Mouse (Mus musculus): ENCODE measurements around the gene Plk5. TPM values are rescaled to one million over a fixed set of nuclear protein-coding genes. Genes with fewer than 3 reads are reported as not detected.

The Plk5 gene
- total and polyA plus RNA-seq, 2 experiments from 2014 or later = 12.5 to 17.5 TPM

GRCm38 (mm10) chr10:80315315-80315714 lies 40.9 kb upstream of the Plk5 start:
- TF ChIP-seq CTCF (IDR thresholded peaks at IDR 0.05) = no peak
- Histone ChIP-seq H3K27ac (ENCODE audit: low read depth, low read length) (no peak overlapping the region), H3K9me3 (ENCODE audit: low read length) (no peaks in the 10 kb centered on the region), H3K4me2 (ENCODE audit: low read depth, low read length, poor library complexity, severe bottlenecking) (no peak overlapping the region), H3K27me3 (ENCODE audit: insufficient read depth, low read length) (no peaks in the 10 kb centered on the region), H3K36me3 (ENCODE audit: insufficient read depth, low read length) (peaks cover 72% of the 10 kb centered on the region), H3K4me1 (ENCODE audit: insufficient read depth, low read length) (peaks cover 3% of the 10 kb centered on the region), H3K4me3 (ENCODE audit: low read depth, low read length) (no peak overlapping the region), H3K9ac (replicated peaks; ENCODE audit: low read length, poor library complexity, severe bottlenecking) (no peak overlapping the region)
- no peak for DNase-seq (ENCODE audit: low spot score)
- WGBS = 56% methylated on average over 27 of the region's 27 CpGs
- no peak for ATAC-seq (ENCODE audit: low FRiP score)

GRCm38 (mm10) chr10:80316359-80316781 lies 39.9 kb upstream of the Plk5 start:
- WGBS = 41% methylated on average over 11 of the region's 11 CpGs
- ATAC-seq (ENCODE audit: low FRiP score) = no peak

GRCm38 (mm10) chr10:80317011-80317410 lies 39.2 kb upstream of the Plk5 start:
- ATAC-seq (ENCODE audit: low FRiP score) = no peak
- Histone ChIP-seq H3K9me3 (ENCODE audit: low read length) (no peaks in the 10 kb centered on the region), H3K4me1 (ENCODE audit: insufficient read depth, low read length) (peaks cover 3% of the 10 kb centered on the region), H3K27me3 (ENCODE audit: insufficient read depth, low read length) (no peaks in the 10 kb centered on the region), H3K4me3 (ENCODE audit: low read depth, low read length) (no peak overlapping the region), H3K27ac (ENCODE audit: low read depth, low read length) (0 out of 2 replicates have a peak overlapping the region, but pooled peaks have one; percentile 12), H3K4me2 (ENCODE audit: low read depth, low read length, poor library complexity, severe bottlenecking) (no peak overlapping the region), H3K9ac (replicated peaks; ENCODE audit: low read length, poor library complexity, severe bottlenecking) (no peak overlapping the region), H3K36me3 (ENCODE audit: insufficient read depth, low read length) (peaks cover 55% of the 10 kb centered on the region)
- no peak for TF ChIP-seq CTCF (IDR thresholded peaks at IDR 0.05)
- WGBS = 59% methylated on average over 10 of the region's 10 CpGs
- no peak for DNase-seq (ENCODE audit: low spot score)

More at GRCm38 (mm10) chr10:80316359-80316781, 39.9 kb upstream of the Plk5 start:
- Histone ChIP-seq H3K4me3 (ENCODE audit: low read depth, low read length) (no peak overlapping the region), H3K9ac (replicated peaks; ENCODE audit: low read length, poor library complexity, severe bottlenecking) (no peak overlapping the region), H3K27ac (ENCODE audit: low read depth, low read length) (no peak overlapping the region), H3K9me3 (ENCODE audit: low read length) (no peaks in the 10 kb centered on the region), H3K4me1 (ENCODE audit: insufficient read depth, low read length) (peaks cover 3% of the 10 kb centered on the region), H3K36me3 (ENCODE audit: insufficient read depth, low read length) (peaks cover 62% of the 10 kb centered on the region), H3K27me3 (ENCODE audit: insufficient read depth, low read length) (no peaks in the 10 kb centered on the region), H3K4me2 (ENCODE audit: low read depth, low read length, poor library complexity, severe bottlenecking) (no peak overlapping the region)
- no peak for DNase-seq (ENCODE audit: low spot score)
- TF ChIP-seq CTCF (IDR thresholded peaks at IDR 0.05) = no peak

- DNase-seq (ENCODE audit: low spot score) = peak; percentile 93
- under 1% methylated on average over 34 of the region's 34 CpGs for WGBS
These were observed 35.9 kb upstream of the Plk5 start, which contains the start of gene 2310011J03Rik for GRCm38 (mm10) chr10:80320340-80320760. Gene 2310011J03Rik (minus strand): TSS chr10:80320537.

GRCm38 (mm10) chr10:80321014-80321669 lies 35.1 kb upstream of the Plk5 start:
- 74% methylated on average over 6 of the region's 6 CpGs for WGBS
- no peaks in the 10 kb centered on the region for H3K27me3 ChIP-seq (ENCODE audit: insufficient read depth, low read length)
- H3K4me3 ChIP-seq (ENCODE audit: low read depth, low read length) = no peak overlapping the region
- H3K4me1 ChIP-seq (ENCODE audit: insufficient read depth, low read length) = peaks cover 7% of the 10 kb centered on the region
- DNase-seq (ENCODE audit: low spot score) = no peak
- no peak overlapping the region for H3K9ac ChIP-seq (replicated peaks; ENCODE audit: low read length, poor library complexity, severe bottlenecking)
- no peak overlapping the region for H3K4me2 ChIP-seq (ENCODE audit: low read depth, low read length, poor library complexity, severe bottlenecking)
- peaks cover 20% of the 10 kb centered on the region for H3K36me3 ChIP-seq (ENCODE audit: insufficient read depth, low read length)
- H3K27ac ChIP-seq (ENCODE audit: low read depth, low read length) = no peak overlapping the region
- no peak for ATAC-seq (ENCODE audit: low FRiP score)
- no peak for TF ChIP-seq CTCF (IDR thresholded peaks at IDR 0.05)
- H3K9me3 ChIP-seq (ENCODE audit: low read length) = no peaks in the 10 kb centered on the region

More at GRCm38 (mm10) chr10:80320340-80320760, 35.9 kb upstream of the Plk5 start, which contains the start of gene 2310011J03Rik:
- peak within 1 kb of the TSS; percentile 75 for H3K9ac ChIP-seq (replicated peaks; ENCODE audit: low read length, poor library complexity, severe bottlenecking)
- H3K27ac ChIP-seq (ENCODE audit: low read depth, low read length) = peak within 1 kb of the TSS; percentile 62
- peaks cover 23% of the 10 kb centered on the region for H3K36me3 ChIP-seq (ENCODE audit: insufficient read depth, low read length)
- peak; percentile 44 for ATAC-seq (ENCODE audit: low FRiP score)
- no peak for TF ChIP-seq CTCF (IDR thresholded peaks at IDR 0.05)
- H3K27me3 ChIP-seq (ENCODE audit: insufficient read depth, low read length) = no peaks in the 10 kb centered on the region
- H3K9me3 ChIP-seq (ENCODE audit: low read length) = no peaks in the 10 kb centered on the region
- peak within 1 kb of the TSS; percentile 55 for H3K4me3 ChIP-seq (ENCODE audit: low read depth, low read length)
- H3K4me2 ChIP-seq (ENCODE audit: low read depth, low read length, poor library complexity, severe bottlenecking) = peak within 1 kb of the TSS; percentile 93
- H3K4me1 ChIP-seq (ENCODE audit: insufficient read depth, low read length) = peaks cover 7% of the 10 kb centered on the region

Data from midbrain, postnatal 0 days (tissue).